Mouse (Mus musculus): ENCODE results near the gene Adh6a. TPM values are rescaled to one million over a fixed set of nuclear protein-coding genes. Genes with fewer than 3 reads are reported as not detected.

Gene Adh6a
- total RNA-seq (2014; rRNA removed) (not detected in 2 replicates), polyA plus RNA-seq (2012; rRNA removed) (not detected in 2 replicates)

DNA sequence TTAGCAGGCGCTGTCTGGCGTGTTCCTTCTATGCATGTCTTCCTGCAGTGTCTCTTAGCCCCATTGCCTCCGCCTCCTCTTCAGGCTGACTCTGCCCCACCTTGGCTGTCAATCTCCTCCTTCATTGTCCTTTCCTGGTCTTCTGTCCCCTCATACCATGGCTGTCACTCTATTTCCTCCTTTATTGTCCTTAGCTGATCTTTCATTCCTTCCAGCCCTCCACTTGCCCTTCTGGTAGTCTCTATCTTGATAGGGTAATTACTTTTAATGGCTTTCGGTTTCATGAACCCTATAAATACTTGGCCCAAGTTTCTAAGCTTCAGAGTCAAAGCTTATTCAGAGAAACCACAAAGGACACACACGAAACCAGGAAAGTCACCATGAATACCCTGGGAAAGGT lies at the start of gene Adh6a:
Gene Adh6a (plus strand): TSS at position 322 of the 400 bp plus-strand sequence.
- Histone ChIP-seq H3K27ac (replicated peaks; ENCODE audit: insufficient read depth, low read depth, low read length) (no peak within 1 kb of the TSS), H3K79me2 (ENCODE audit: control insufficient read depth, insufficient read depth, low read length) (no peaks in the 10 kb centered on the region), H3K27me3 (ENCODE audit: control insufficient read depth, insufficient read depth, low read length) (no peaks in the 10 kb centered on the region), H3K4me3 (ENCODE audit: insufficient read depth, low read depth, low read length) (no peak within 1 kb of the TSS), H3K4me1 (ENCODE audit: control insufficient read depth, insufficient read depth, low read length) (no peaks in the 10 kb centered on the region), H3K36me3 (ENCODE audit: control insufficient read depth, insufficient read depth, low read length) (no peaks in the 10 kb centered on the region), H3K9ac (ENCODE audit: low read depth, low read length) (no peak within 1 kb of the TSS)
- DNase-seq (ENCODE audit: extremely low read depth, low read depth, low spot score): no peak
- TF ChIP-seq POLR2A (IDR thresholded peaks at IDR 0.05; ENCODE audit: extremely low read depth, insufficient read depth, low read length): no peak
- WGBS: 89% methylated on average over 5 of the region's 5 CpGs

DNA sequence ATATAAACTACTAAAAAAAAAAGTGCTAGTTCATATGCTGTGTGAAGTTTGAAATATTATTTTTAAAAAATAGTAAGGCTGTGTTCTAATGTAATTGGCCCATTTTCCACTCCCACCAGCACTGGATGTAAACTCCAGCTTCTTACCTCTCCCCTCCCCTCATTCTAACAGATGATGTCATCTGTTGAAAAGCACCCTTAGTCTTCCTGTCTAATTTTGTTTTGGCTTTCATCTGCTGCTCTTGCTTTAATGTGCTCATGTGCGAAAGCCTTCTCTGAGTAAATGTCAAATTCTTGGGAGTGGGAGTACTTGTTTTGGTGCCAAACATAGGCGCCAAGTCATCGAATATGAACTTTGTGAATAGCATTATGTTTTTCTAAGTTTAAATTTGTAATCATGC lies 48.4 kb upstream of the Adh6a start:
- H3K27ac ChIP-seq (replicated peaks; ENCODE audit: insufficient read depth, low read depth, low read length): no peak overlapping the region
- H3K36me3 ChIP-seq (ENCODE audit: control insufficient read depth, insufficient read depth, low read length): no peaks in the 10 kb centered on the region
- TF ChIP-seq POLR2A (IDR thresholded peaks at IDR 0.05; ENCODE audit: extremely low read depth, insufficient read depth, low read length) (no peak), CTCF (IDR thresholded peaks at IDR 0.05; ENCODE audit: low read depth, low read length) (no peak)
- 84% methylated on average over 3 of the region's 3 CpGs for WGBS
- no peaks in the 10 kb centered on the region for H3K27me3 ChIP-seq (ENCODE audit: control insufficient read depth, insufficient read depth, low read length)
- peaks cover 28% of the 10 kb centered on the region for H3K4me1 ChIP-seq (ENCODE audit: control insufficient read depth, insufficient read depth, low read length)
- no peak overlapping the region for H3K4me3 ChIP-seq (ENCODE audit: insufficient read depth, low read depth, low read length)
- no peak overlapping the region for H3K9ac ChIP-seq (ENCODE audit: low read depth, low read length)
- no peaks in the 10 kb centered on the region for H3K79me2 ChIP-seq (ENCODE audit: control insufficient read depth, insufficient read depth, low read length)
- no peak for DNase-seq (ENCODE audit: extremely low read depth, low read depth, low spot score)

DNA sequence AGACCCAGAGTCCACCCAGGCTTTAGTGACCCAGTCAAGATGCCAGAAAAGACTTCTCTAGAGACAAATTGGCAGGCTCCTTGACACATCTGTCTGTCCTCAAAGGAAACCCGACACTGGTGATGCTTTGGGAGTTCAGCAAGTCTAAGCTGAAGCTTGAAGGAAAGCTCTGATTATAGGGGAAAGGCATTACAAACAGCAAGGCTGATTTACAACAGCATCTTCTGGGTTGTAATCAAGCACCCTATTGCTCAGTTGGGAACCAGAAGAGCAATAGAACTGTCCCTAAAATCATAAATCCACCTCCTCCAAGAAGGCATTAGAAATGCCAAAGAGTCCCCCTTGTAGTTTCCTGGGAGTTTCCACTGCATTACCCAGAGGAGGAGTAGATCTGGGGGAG lies 42.6 kb upstream of the Adh6a start:
- no peak for DNase-seq (ENCODE audit: extremely low read depth, low read depth, low spot score)
- WGBS: 76% methylated on average over 1 of the region's 1 CpGs
- no peak overlapping the region for H3K27ac ChIP-seq (replicated peaks; ENCODE audit: insufficient read depth, low read depth, low read length)
- H3K27me3 ChIP-seq (ENCODE audit: control insufficient read depth, insufficient read depth, low read length): no peaks in the 10 kb centered on the region
- TF ChIP-seq POLR2A (IDR thresholded peaks at IDR 0.05; ENCODE audit: extremely low read depth, insufficient read depth, low read length) (no peak), CTCF (IDR thresholded peaks at IDR 0.05; ENCODE audit: low read depth, low read length) (no peak)
- H3K4me3 ChIP-seq (ENCODE audit: insufficient read depth, low read depth, low read length): no peak overlapping the region
- H3K4me1 ChIP-seq (ENCODE audit: control insufficient read depth, insufficient read depth, low read length): peaks cover 10% of the 10 kb centered on the region; the same call in 1 of the 2 replicates
- no peaks in the 10 kb centered on the region for H3K79me2 ChIP-seq (ENCODE audit: control insufficient read depth, insufficient read depth, low read length)
- no peak overlapping the region for H3K9ac ChIP-seq (ENCODE audit: low read depth, low read length)
- no peaks in the 10 kb centered on the region for H3K36me3 ChIP-seq (ENCODE audit: control insufficient read depth, insufficient read depth, low read length)

DNA sequence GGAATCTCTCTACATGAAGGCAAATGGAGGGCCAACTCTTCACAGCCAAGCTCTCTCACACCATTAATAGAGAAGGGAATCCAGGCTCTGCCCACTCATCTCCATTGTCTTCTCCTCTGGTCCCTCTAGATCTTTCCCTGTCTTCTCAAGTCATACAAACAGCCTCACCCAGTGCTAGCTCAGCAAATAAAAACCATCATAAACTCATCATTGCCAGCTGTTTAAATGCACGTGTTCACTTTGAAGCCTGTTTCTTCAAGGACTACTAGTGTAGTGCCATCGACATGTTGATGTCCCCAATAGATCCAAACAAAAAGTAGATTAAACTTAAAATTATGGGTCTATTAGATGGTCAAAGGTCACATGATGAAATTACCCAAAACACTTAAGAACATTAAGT lies 41.8 kb upstream of the Adh6a start:
- Histone ChIP-seq H3K9ac (ENCODE audit: low read depth, low read length) (no peak overlapping the region), H3K4me3 (ENCODE audit: insufficient read depth, low read depth, low read length) (no peak overlapping the region), H3K4me1 (ENCODE audit: control insufficient read depth, insufficient read depth, low read length) (peaks cover 8% of the 10 kb centered on the region; the same call in 1 of the 2 replicates), H3K36me3 (ENCODE audit: control insufficient read depth, insufficient read depth, low read length) (no peaks in the 10 kb centered on the region), H3K27me3 (ENCODE audit: control insufficient read depth, insufficient read depth, low read length) (no peaks in the 10 kb centered on the region), H3K79me2 (ENCODE audit: control insufficient read depth, insufficient read depth, low read length) (no peaks in the 10 kb centered on the region), H3K27ac (replicated peaks; ENCODE audit: insufficient read depth, low read depth, low read length) (no peak overlapping the region)
- no peak for TF ChIP-seq CTCF (IDR thresholded peaks at IDR 0.05; ENCODE audit: low read depth, low read length)
- no peak for TF ChIP-seq POLR2A (IDR thresholded peaks at IDR 0.05; ENCODE audit: extremely low read depth, insufficient read depth, low read length)
- WGBS: 95% methylated on average over 2 of the region's 2 CpGs
- no peak for DNase-seq (ENCODE audit: extremely low read depth, low read depth, low spot score)

DNA sequence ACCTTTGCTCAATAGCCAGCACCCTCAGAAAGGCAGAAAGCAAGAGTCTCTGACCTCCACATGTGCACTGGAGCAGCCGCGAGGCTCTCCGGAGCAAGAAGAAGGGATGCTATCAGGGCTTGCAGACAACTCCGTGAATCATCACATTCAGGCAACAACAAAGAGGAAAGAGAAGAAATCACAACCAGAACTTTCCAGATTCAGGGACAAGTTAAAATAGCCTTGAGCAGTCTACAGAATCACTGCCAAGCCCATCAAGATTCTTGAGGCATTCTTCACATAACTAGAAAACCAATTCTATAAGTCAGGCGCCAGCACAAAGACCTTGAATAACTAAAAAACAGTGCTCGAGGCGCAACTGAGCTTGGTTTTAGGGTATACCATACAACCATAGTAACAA lies 40.0 kb upstream of the Adh6a start:
- Histone ChIP-seq H3K4me3 (ENCODE audit: insufficient read depth, low read depth, low read length) (no peak overlapping the region), H3K9ac (ENCODE audit: low read depth, low read length) (no peak overlapping the region), H3K36me3 (ENCODE audit: control insufficient read depth, insufficient read depth, low read length) (no peaks in the 10 kb centered on the region), H3K4me1 (ENCODE audit: control insufficient read depth, insufficient read depth, low read length) (peaks cover 9% of the 10 kb centered on the region; the same call in 1 of the 2 replicates), H3K79me2 (ENCODE audit: control insufficient read depth, insufficient read depth, low read length) (no peaks in the 10 kb centered on the region), H3K27ac (replicated peaks; ENCODE audit: insufficient read depth, low read depth, low read length) (no peak overlapping the region), H3K27me3 (ENCODE audit: control insufficient read depth, insufficient read depth, low read length) (no peaks in the 10 kb centered on the region)
- DNase-seq (ENCODE audit: extremely low read depth, low read depth, low spot score): no peak
- 80% methylated on average over 7 of the region's 7 CpGs for WGBS
- no peak for TF ChIP-seq POLR2A (IDR thresholded peaks at IDR 0.05; ENCODE audit: extremely low read depth, insufficient read depth, low read length)
- no peak for TF ChIP-seq CTCF (IDR thresholded peaks at IDR 0.05; ENCODE audit: low read depth, low read length)

DNA sequence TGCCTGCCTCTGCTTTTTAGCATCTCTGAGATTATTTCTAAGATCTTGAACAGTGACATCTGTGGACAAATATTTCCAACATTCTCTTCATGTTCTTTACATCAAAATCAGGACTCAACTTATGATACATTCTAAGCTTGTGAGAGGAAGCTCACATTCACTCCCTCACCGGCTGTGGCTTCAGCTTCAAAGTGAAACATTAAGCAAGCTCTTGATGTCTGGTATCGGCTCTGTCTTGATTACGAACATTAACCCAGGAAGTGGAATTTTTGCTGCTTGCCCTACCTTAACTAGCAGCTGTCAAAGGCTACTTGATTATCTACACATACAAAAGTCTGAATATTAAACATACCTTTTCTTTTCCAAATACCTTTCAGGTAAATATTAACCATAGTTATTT lies 38.0 kb upstream of the Adh6a start:
- H3K4me1 ChIP-seq (ENCODE audit: control insufficient read depth, insufficient read depth, low read length): peaks cover 9% of the 10 kb centered on the region; the same call in 1 of the 2 replicates
- 23% methylated on average over 3 of the region's 3 CpGs for WGBS

More for the DNA sequence above, 38.0 kb upstream of the Adh6a start:
- TF ChIP-seq POLR2A (IDR thresholded peaks at IDR 0.05; ENCODE audit: extremely low read depth, insufficient read depth, low read length): no peak
- TF ChIP-seq CTCF (IDR thresholded peaks at IDR 0.05; ENCODE audit: low read depth, low read length): no peak
- Histone ChIP-seq H3K27me3 (ENCODE audit: control insufficient read depth, insufficient read depth, low read length) (no peaks in the 10 kb centered on the region), H3K36me3 (ENCODE audit: control insufficient read depth, insufficient read depth, low read length) (peaks cover 9% of the 10 kb centered on the region), H3K27ac (replicated peaks; ENCODE audit: insufficient read depth, low read depth, low read length) (no peak overlapping the region), H3K79me2 (ENCODE audit: control insufficient read depth, insufficient read depth, low read length) (no peaks in the 10 kb centered on the region), H3K9ac (ENCODE audit: low read depth, low read length) (no peak overlapping the region), H3K4me3 (ENCODE audit: insufficient read depth, low read depth, low read length) (no peak overlapping the region)
- DNase-seq (ENCODE audit: extremely low read depth, low read depth, low spot score): peak; percentile 39
